Mouse (Mus musculus): ENCODE data around the gene Pold2.

DNA sequence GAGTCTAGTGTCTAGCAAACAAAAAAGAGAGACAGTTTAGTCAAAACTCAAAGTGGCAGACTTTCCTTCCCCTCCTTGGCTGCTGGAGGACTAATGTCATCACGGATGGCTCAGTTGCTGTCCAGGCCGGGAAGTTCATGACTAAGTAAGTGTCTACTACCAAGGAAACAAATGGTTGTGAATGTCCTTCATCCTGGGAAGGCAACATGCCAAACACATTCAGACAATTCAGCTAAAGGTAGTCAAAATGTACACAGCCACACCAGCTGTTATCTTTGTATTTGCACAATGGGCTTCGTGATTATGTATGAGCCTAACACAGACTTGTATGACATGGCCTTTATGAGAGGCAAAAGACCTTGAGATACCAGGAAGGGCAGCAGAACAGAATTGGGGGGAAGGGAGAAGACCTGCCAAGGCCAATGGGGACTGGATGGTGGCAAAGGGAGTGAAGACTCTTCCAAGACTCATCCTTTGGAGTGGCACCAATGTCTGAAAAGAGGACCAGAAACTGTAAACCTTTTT, 48.7 kb upstream of the Pold2 start:
- no peak for TF ChIP-seq CTCF (IDR thresholded peaks at IDR 0.05; ENCODE audit: low read depth)
- TF ChIP-seq EP300 (IDR thresholded peaks at IDR 0.05; ENCODE audit: low read depth), result no peak
